Mouse (Mus musculus): Measurements from ENCODE around the gene Gata5.

DNA sequence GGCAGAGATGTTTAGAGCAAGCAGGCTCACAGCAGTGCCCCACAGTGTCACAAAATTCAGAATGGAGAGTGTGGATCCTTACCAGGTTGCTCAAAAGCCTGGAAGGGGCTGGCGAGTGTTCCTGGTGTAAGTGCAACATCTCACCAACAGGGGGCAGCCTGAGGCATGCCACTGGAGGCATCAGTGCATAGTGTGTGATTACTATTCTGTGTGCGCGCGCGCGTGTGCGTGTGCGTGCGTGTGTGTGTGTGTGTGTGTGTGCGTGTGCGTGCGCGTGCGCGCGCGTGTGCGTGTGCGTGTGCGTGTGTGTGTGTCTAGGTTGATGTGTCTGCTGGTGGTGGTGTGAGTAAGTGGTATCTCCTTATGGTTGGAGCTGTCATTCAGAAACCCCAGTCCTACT lies 18.8 kb upstream of the Gata5 start:
- peak; percentile 77 for TF ChIP-seq CTCF (conservative IDR thresholded peaks at IDR 0.05; ENCODE audit: insufficient read depth, insufficient read length, low read depth, low read length)
- no peak for TF ChIP-seq POLR2A (IDR thresholded peaks at IDR 0.05; ENCODE audit: low read depth, low read length)

Data from kidney, adult 2 months (tissue).